Mouse (Mus musculus) hindbrain, embryonic 16.5 days (tissue): Measurements from ENCODE around the gene Nos1. TPM values are rescaled to one million over a fixed set of nuclear protein-coding genes. Genes with fewer than 3 reads are reported as not detected.
A peak's percentile ranks its signal among the peaks of the same experiment; 100 is the strongest.

Experiments used
- ATAC-seq: fragments of 200-750 bp; cut with Nextera tagmentation; 2 replicates; pipeline ENCODE4 v1.8.0; 2017; ENCODE audit warnings: moderate TSS enrichment, moderate library complexity
- H3K27ac ChIP-seq: fragments of 300-500 bp; sonication (generic); 2 replicates; pipeline ENCODE4 v1.5.1; 2014; ENCODE audit warnings: low read depth, mild to moderate bottlenecking, control low read depth, low read length, moderate library complexity
- H3K27me3 ChIP-seq: fragments of 300-500 bp; sonication (generic); replicated peaks from 2 replicates; pipeline ENCODE4 v1.6.1; 2014; ENCODE audit warnings: low read length; ENCODE audit not compliant: control insufficient read depth, insufficient read depth
- H3K36me3 ChIP-seq: fragments of 300-500 bp; sonication (generic); 2 replicates; pipeline ENCODE4 v1.6.1; 2014; ENCODE audit warnings: mild to moderate bottlenecking, low read length, moderate library complexity, mixed read lengths; ENCODE audit not compliant: control insufficient read depth, insufficient read depth
- H3K4me1 ChIP-seq: fragments of 300-500 bp; sonication (generic); 2 replicates; pipeline ENCODE4 v1.6.1; 2014; ENCODE audit warnings: low read depth, low read length; ENCODE audit not compliant: control insufficient read depth, insufficient read depth
- H3K4me2 ChIP-seq: fragments of 300-500 bp; sonication (generic); 2 replicates; pipeline ENCODE4 v1.6.1; 2014; ENCODE audit warnings: mild to moderate bottlenecking, low read length, control low read depth, moderate library complexity
- H3K4me3 ChIP-seq: fragments of 300-500 bp; sonication (generic); 2 replicates; pipeline ENCODE4 v1.5.1; 2014; ENCODE audit warnings: mild to moderate bottlenecking, low read length, control low read depth, moderate library complexity
- H3K9ac ChIP-seq: fragments of 300-500 bp; sonication (generic); 2 replicates; pipeline ENCODE4 v1.6.1; 2014; ENCODE audit warnings: low read depth, mild to moderate bottlenecking, control low read depth, low read length, moderate library complexity
- H3K9me3 ChIP-seq: fragments of 300-500 bp; sonication (generic); 2 replicates; pipeline ENCODE4 v1.6.1; 2014; ENCODE audit warnings: mild to moderate bottlenecking, low read length, moderate library complexity; ENCODE audit not compliant: control insufficient read depth
- WGBS: fragments of 180-500 bp; shearing (Covaris S2); extraction: QIAGEN DNeasy Blood & Tissue Kit; methylation state at CpG from one replicate; pipeline ENCODE4 v1.1.7; 2014; 5-methylcytosine and 5-hydroxymethylcytosine counted together
- polyA plus RNA-seq: library from polyadenylated mRNA; unstranded; fragments of >200 nt; fragmentation: Nextera tagmentation; extraction: Ambion mirVana; gene quantifications from 2 replicates; pipeline ENCODE4 v1.2.1, GENCODE M21; 2015

Nos1 gene
- polyA plus RNA-seq, 1 experiment from 2014 or later = 2.8 TPM

GRCm38 (mm10) chr5:117898055-117898806, 117.4 kb downstream of the Nos1 start:
- H3K9ac ChIP-seq = no peak overlapping the region
- 15% methylated on average over 9 of the region's 9 CpGs for WGBS
- H3K27ac ChIP-seq = no peak overlapping the region
- ATAC-seq = peak; percentile 24; the same call in 1 of the 2 replicates
- H3K9me3 ChIP-seq = no peaks in the 10 kb centered on the region
- H3K27me3 ChIP-seq = peaks cover 2% of the 10 kb centered on the region; the same call in 1 of the 2 replicates
- H3K4me2 ChIP-seq = no peak overlapping the region; the same call in 1 of the 2 replicates
- H3K4me3 ChIP-seq = no peak overlapping the region
- no peaks in the 10 kb centered on the region for H3K36me3 ChIP-seq
- H3K4me1 ChIP-seq = peaks cover 7% of the 10 kb centered on the region

GRCm38 (mm10) chr5:117899361-117899760, 118.5 kb downstream of the Nos1 start:
- Histone ChIP-seq H3K9me3 (no peaks in the 10 kb centered on the region), H3K4me2 (no peak overlapping the region), H3K27me3 (peaks cover 2% of the 10 kb centered on the region; the same call in 1 of the 2 replicates), H3K36me3 (no peaks in the 10 kb centered on the region), H3K9ac (no peak overlapping the region), H3K4me1 (peaks cover 7% of the 10 kb centered on the region), H3K27ac (no peak overlapping the region), H3K4me3 (no peak overlapping the region)
- ATAC-seq = no peak
- 77% methylated on average over 10 of the region's 10 CpGs for WGBS

- H3K36me3 ChIP-seq = no peaks in the 10 kb centered on the region
- no peak overlapping the region for H3K27ac ChIP-seq
- WGBS = 18% methylated on average over 13 of the region's 13 CpGs
- ATAC-seq = peak; percentile 50; the same call in 1 of the 2 replicates
- H3K9me3 ChIP-seq = no peaks in the 10 kb centered on the region
- peaks cover 2% of the 10 kb centered on the region; the same call in 1 of the 2 replicates for H3K27me3 ChIP-seq
- peaks cover 7% of the 10 kb centered on the region for H3K4me1 ChIP-seq
- no peak overlapping the region for H3K4me2 ChIP-seq
- no peak overlapping the region for H3K9ac ChIP-seq
- no peak overlapping the region for H3K4me3 ChIP-seq
These were observed 120.3 kb downstream of the Nos1 start for GRCm38 (mm10) chr5:117900921-117901705.

- H3K9ac ChIP-seq = no peak overlapping the region
- no peak overlapping the region for H3K4me3 ChIP-seq
- no peak overlapping the region for H3K27ac ChIP-seq
- no peaks in the 10 kb centered on the region for H3K9me3 ChIP-seq
- WGBS = 27% methylated on average over 7 of the region's 7 CpGs
- H3K4me2 ChIP-seq = no peak overlapping the region
- H3K36me3 ChIP-seq = no peaks in the 10 kb centered on the region
- no peaks in the 10 kb centered on the region; the same call in 1 of the 2 replicates for H3K4me1 ChIP-seq
- H3K27me3 ChIP-seq = peaks cover 2% of the 10 kb centered on the region; the same call in 1 of the 2 replicates
- no peak for ATAC-seq
These were observed 122.7 kb downstream of the Nos1 start for GRCm38 (mm10) chr5:117903534-117903933.

- Histone ChIP-seq H3K27me3 (no peaks in the 10 kb centered on the region; the same call in 1 of the 2 replicates), H3K9ac (no peak overlapping the region), H3K4me1 (no peaks in the 10 kb centered on the region; the same call in 1 of the 2 replicates), H3K27ac (no peak overlapping the region), H3K4me3 (no peak overlapping the region), H3K9me3 (no peaks in the 10 kb centered on the region), H3K36me3 (no peaks in the 10 kb centered on the region), H3K4me2 (no peak overlapping the region)
- 93% methylated on average over 4 of the region's 4 CpGs for WGBS
- ATAC-seq = no peak
These were observed 124.9 kb downstream of the Nos1 start for GRCm38 (mm10) chr5:117905728-117906127.

- no peak for ATAC-seq
- Histone ChIP-seq H3K27ac (no peak overlapping the region), H3K4me1 (no peaks in the 10 kb centered on the region), H3K9ac (no peak overlapping the region), H3K4me3 (no peak overlapping the region), H3K36me3 (no peaks in the 10 kb centered on the region), H3K27me3 (no peaks in the 10 kb centered on the region), H3K9me3 (no peaks in the 10 kb centered on the region), H3K4me2 (no peak overlapping the region)
- 78% methylated on average over 4 of the region's 4 CpGs for WGBS
These were observed 128.7 kb downstream of the Nos1 start for GRCm38 (mm10) chr5:117909524-117909923.

GRCm38 (mm10) chr5:117916349-117916748, 135.5 kb downstream of the Nos1 start:
- no peak overlapping the region for H3K4me3 ChIP-seq
- no peaks in the 10 kb centered on the region for H3K9me3 ChIP-seq
- no peaks in the 10 kb centered on the region for H3K36me3 ChIP-seq
- 87% methylated on average over 5 of the region's 5 CpGs for WGBS
- no peak overlapping the region for H3K9ac ChIP-seq
- no peaks in the 10 kb centered on the region for H3K27me3 ChIP-seq
- no peaks in the 10 kb centered on the region for H3K4me1 ChIP-seq
- no peak overlapping the region for H3K27ac ChIP-seq
- ATAC-seq = no peak
- no peak overlapping the region for H3K4me2 ChIP-seq

- 64% methylated on average over 3 of the region's 3 CpGs for WGBS
- Histone ChIP-seq H3K4me2 (no peak overlapping the region), H3K9ac (no peak overlapping the region), H3K27me3 (no peaks in the 10 kb centered on the region), H3K4me3 (no peak overlapping the region), H3K36me3 (no peaks in the 10 kb centered on the region), H3K9me3 (no peaks in the 10 kb centered on the region), H3K27ac (no peak overlapping the region), H3K4me1 (no peaks in the 10 kb centered on the region)
- no peak for ATAC-seq
These were observed 136.1 kb downstream of the Nos1 start for GRCm38 (mm10) chr5:117916906-117917305.
